8 mouse cellular contexts compared by ENCODE assay signal in the genomic region with DNA sequence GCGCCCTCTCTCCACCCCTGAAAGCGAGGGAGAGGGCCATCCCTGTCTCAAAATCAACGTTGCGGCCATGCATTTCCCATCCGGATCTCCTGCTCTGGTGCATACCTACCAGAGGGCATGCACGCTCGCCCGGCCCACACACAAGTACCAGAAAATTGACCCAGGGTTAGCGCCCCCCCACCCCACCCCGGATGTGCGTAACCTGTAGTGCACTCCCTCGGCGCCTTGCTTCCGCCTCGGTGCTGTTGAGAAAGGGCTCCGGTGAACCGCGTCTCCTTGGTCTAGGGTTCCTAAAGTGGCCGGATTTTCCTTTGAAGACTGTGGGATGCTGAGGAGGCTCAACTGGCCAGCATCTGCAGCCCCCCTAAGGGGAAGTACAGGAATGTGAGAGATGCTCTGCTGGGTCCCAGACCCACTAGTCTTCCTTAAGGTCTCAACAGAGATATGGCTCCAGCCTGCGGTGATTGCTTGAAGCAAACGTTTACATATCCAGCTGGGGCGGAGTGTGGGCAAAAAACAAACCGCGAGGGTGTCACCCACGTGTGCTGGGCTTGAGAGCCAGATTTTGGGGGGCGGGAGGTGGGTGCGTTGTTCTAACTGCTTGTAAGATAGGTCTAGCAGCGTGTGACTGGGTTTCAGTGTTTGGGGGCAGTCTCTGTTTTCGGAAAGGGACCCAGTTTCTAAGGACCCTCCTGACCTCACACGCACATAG. TPM values are rescaled to one million over a fixed set of nuclear protein-coding genes. Genes with fewer than 3 reads are reported as not detected.
DNase-seq lines count a peak whose midpoint lies in the region; ATAC-seq and TF ChIP-seq lines count a peak whose summit lies in the region.

A gene (minus strand): TSS at position 179 of the 712 bp plus-strand sequence.

- peak; percentile 32; the same call in 1 of the 2 replicates for TF ChIP-seq EP300 in heart, postnatal 0 days (IDR thresholded peaks at IDR 0.05; ENCODE audit: low read depth)
- TF ChIP-seq EP300 in stomach, postnatal 0 days (optimal IDR thresholded peaks at IDR 0.05), result peak; percentile 34

- H3K4me1 ChIP-seq in forebrain, embryonic 13.5 days, result peaks cover 31% of the 10 kb centered on the region
- H3K4me1 ChIP-seq in heart, postnatal 0 days (ENCODE audit: control insufficient read depth, insufficient read depth), result peaks cover 6% of the 10 kb centered on the region
- peaks cover 11% of the 10 kb centered on the region for H3K4me1 ChIP-seq in liver, embryonic 16.5 days (ENCODE audit: control insufficient read depth, low read depth, low read length)
- peaks cover 11% of the 10 kb centered on the region for H3K4me1 ChIP-seq in neural tube, embryonic 12.5 days
- 0 out of 2 replicates have a peak, but pooled peaks cover 2% of the 10 kb centered on the region for H3K4me1 ChIP-seq in stomach, postnatal 0 days (replicated peaks; ENCODE audit: control insufficient read depth, insufficient read depth)

- peak within 1 kb of the TSS; percentile 87 for H3K4me2 ChIP-seq in forebrain, embryonic 13.5 days
- peak within 1 kb of the TSS; percentile 80 for H3K4me2 ChIP-seq in heart, postnatal 0 days (ENCODE audit: low read depth, low read length)
- peak within 1 kb of the TSS; percentile 85 for H3K4me2 ChIP-seq in liver, embryonic 16.5 days (ENCODE audit: low read depth, low read length)
- H3K4me2 ChIP-seq in neural tube, embryonic 12.5 days (replicated peaks), result peak within 1 kb of the TSS; percentile 75
- H3K4me2 ChIP-seq in stomach, postnatal 0 days (replicated peaks; ENCODE audit: low read depth), result peak within 1 kb of the TSS; percentile 83

- H3K4me3 ChIP-seq in forebrain, embryonic 13.5 days, result peak within 1 kb of the TSS; percentile 62
- H3K4me3 ChIP-seq in heart, postnatal 0 days (ENCODE audit: low read depth, low read length), result peak within 1 kb of the TSS; percentile 66
- peak within 1 kb of the TSS; percentile 64 for H3K4me3 ChIP-seq in liver, embryonic 16.5 days (ENCODE audit: low read depth, low read length)
- peak within 1 kb of the TSS; percentile 59 for H3K4me3 ChIP-seq in neural tube, embryonic 12.5 days
- peak within 1 kb of the TSS; percentile 59 for H3K4me3 ChIP-seq in stomach, postnatal 0 days (ENCODE audit: low read depth, low read length)

- 0 out of 2 replicates have a peak, but pooled peaks cover 5% of the 10 kb centered on the region for H3K36me3 ChIP-seq in forebrain, embryonic 13.5 days (ENCODE audit: poor library complexity, severe bottlenecking)
- no peaks in the 10 kb centered on the region for H3K36me3 ChIP-seq in heart, postnatal 0 days (replicated peaks; ENCODE audit: control insufficient read depth, insufficient read depth, low read length)
- no peaks in the 10 kb centered on the region for H3K36me3 ChIP-seq in liver, embryonic 16.5 days (ENCODE audit: control insufficient read depth, insufficient read depth)
- H3K36me3 ChIP-seq in neural tube, embryonic 12.5 days, result no peaks in the 10 kb centered on the region
- H3K36me3 ChIP-seq in stomach, postnatal 0 days (ENCODE audit: control insufficient read depth, insufficient read depth, low read length), result no peaks in the 10 kb centered on the region

- H3K9me3 ChIP-seq in forebrain, embryonic 13.5 days (replicated peaks), result no peaks in the 10 kb centered on the region
- no peaks in the 10 kb centered on the region for H3K9me3 ChIP-seq in heart, postnatal 0 days (replicated peaks; ENCODE audit: control insufficient read depth, low read length)
- H3K9me3 ChIP-seq in liver, embryonic 16.5 days (replicated peaks; ENCODE audit: control insufficient read depth, low read length), result no peaks in the 10 kb centered on the region
- no peaks in the 10 kb centered on the region for H3K9me3 ChIP-seq in neural tube, embryonic 12.5 days
- H3K9me3 ChIP-seq in stomach, postnatal 0 days (ENCODE audit: control insufficient read depth, low read length), result no peaks in the 10 kb centered on the region

- 3% methylated on average over 30 of the region's 30 CpGs for WGBS in forebrain, embryonic 13.5 days
- WGBS in heart, postnatal 0 days, result 4% methylated on average over 30 of the region's 30 CpGs
- WGBS in liver, embryonic 16.5 days (ENCODE audit: insufficient replicate concordance), result 5% methylated on average over 30 of the region's 30 CpGs
- 6% methylated on average over 30 of the region's 30 CpGs for WGBS in neural tube, embryonic 12.5 days
- 3% methylated on average over 30 of the region's 30 CpGs for WGBS in stomach, postnatal 0 days

- peak within 1 kb of the TSS; percentile 81 for H3K9ac ChIP-seq in forebrain, embryonic 13.5 days
- peak within 1 kb of the TSS; percentile 65 for H3K9ac ChIP-seq in heart, postnatal 0 days (replicated peaks; ENCODE audit: low read depth, low read length)
- peak within 1 kb of the TSS; percentile 65 for H3K9ac ChIP-seq in liver, embryonic 16.5 days (ENCODE audit: low read depth, low read length)
- H3K9ac ChIP-seq in neural tube, embryonic 12.5 days, result peak within 1 kb of the TSS; percentile 70
- peak within 1 kb of the TSS; percentile 70 for H3K9ac ChIP-seq in stomach, postnatal 0 days (ENCODE audit: low read length)

- peak; percentile 87 for ATAC-seq in forebrain, embryonic 13.5 days
- peak; percentile 76 for ATAC-seq in heart, postnatal 0 days (ENCODE audit: insufficient read depth, low read depth)
- peak; percentile 79 for ATAC-seq in liver, embryonic 16.5 days (ENCODE audit: low read depth)
- peak; percentile 62 for ATAC-seq in neural tube, embryonic 12.5 days (ENCODE audit: low FRiP score, low read depth)
- ATAC-seq in stomach, postnatal 0 days (ENCODE audit: low FRiP score, low TSS enrichment), result peak; percentile 86

- H3K27ac ChIP-seq in forebrain, embryonic 13.5 days, result peak within 1 kb of the TSS; percentile 60
- H3K27ac ChIP-seq in heart, postnatal 0 days (ENCODE audit: low read depth), result peak within 1 kb of the TSS; percentile 78
- H3K27ac ChIP-seq in liver, embryonic 16.5 days (ENCODE audit: low read length), result 0 out of 2 replicates have a peak within 1 kb of the TSS, but pooled peaks have one; percentile 3
- H3K27ac ChIP-seq in neural tube, embryonic 12.5 days, result no peak within 1 kb of the TSS
- H3K27ac ChIP-seq in stomach, postnatal 0 days (replicated peaks), result peak within 1 kb of the TSS; percentile 69

- DNase-seq in ES-CJ7 (ENCODE audit: low read depth, low spot score), result peak; percentile 90
- DNase-seq in c-Kit-positive CD71-positive TER-119-negative erythroid progenitor cells, embryonic 14.5 days (ENCODE audit: low read depth), result peak; percentile 70
- DNase-seq in heart, postnatal 0 days (ENCODE audit: low spot score), result peak; percentile 75
- DNase-seq in kidney, postnatal 4 days, result peak; percentile 83 to 89
- peak; percentile 87 for DNase-seq in stomach, postnatal 0 days (ENCODE audit: low spot score)

- TF ChIP-seq CTCF in heart, postnatal 0 days (IDR thresholded peaks at IDR 0.05; ENCODE audit: low read depth), result no peak
- TF ChIP-seq CTCF in stomach, postnatal 0 days (IDR thresholded peaks at IDR 0.05; ENCODE audit: low read depth), result peak; percentile 37; the same call in 1 of the 2 replicates

- H3K27me3 ChIP-seq in forebrain, embryonic 13.5 days, result peaks cover 14% of the 10 kb centered on the region
- H3K27me3 ChIP-seq in heart, postnatal 0 days (ENCODE audit: control insufficient read depth, insufficient read depth, low read length), result no peaks in the 10 kb centered on the region
- peaks cover 19% of the 10 kb centered on the region for H3K27me3 ChIP-seq in liver, embryonic 16.5 days (ENCODE audit: control insufficient read depth, insufficient read depth, low read depth, low read length)
- H3K27me3 ChIP-seq in neural tube, embryonic 12.5 days (replicated peaks), result no peaks in the 10 kb centered on the region; the same call in 1 of the 2 replicates
- no peaks in the 10 kb centered on the region for H3K27me3 ChIP-seq in stomach, postnatal 0 days (ENCODE audit: control insufficient read depth, insufficient read depth, low read length)

RNA-seq across cellular contexts. Expression of the gene that starts here (rescaled TPM):
- 13.3 and 13.9 TPM in 2 replicates for polyA plus RNA-seq in forebrain, embryonic 13.5 days (2015; fragmentation: Nextera tagmentation; extraction: Ambion mirVana)
- 4.8 and 28.7 TPM in 2 replicates for total RNA-seq in heart, postnatal 0 days (2014; rRNA removed; ENCODE audit: low replicate concordance)
- 12.3 and 15.3 TPM in 2 replicates for polyA plus RNA-seq in heart, postnatal 0 days (2015; fragmentation: Nextera tagmentation; extraction: Ambion mirVana)
- polyA plus RNA-seq in liver, embryonic 16.5 days (2015; fragmentation: Nextera tagmentation; extraction: Ambion mirVana), result 2.9 TPM in 2 replicates
- polyA plus RNA-seq in neural tube, embryonic 12.5 days (2016; fragmentation: Nextera tagmentation; extraction: Ambion mirVana), result 14.2 and 15.5 TPM in 2 replicates
- 5.3 and 6.7 TPM in 2 replicates for polyA plus RNA-seq in stomach, postnatal 0 days (2015; fragmentation: Nextera tagmentation; extraction: Ambion mirVana)
